Mouse (Mus musculus): Measurements from ENCODE around the gene U2af1.

DNA sequence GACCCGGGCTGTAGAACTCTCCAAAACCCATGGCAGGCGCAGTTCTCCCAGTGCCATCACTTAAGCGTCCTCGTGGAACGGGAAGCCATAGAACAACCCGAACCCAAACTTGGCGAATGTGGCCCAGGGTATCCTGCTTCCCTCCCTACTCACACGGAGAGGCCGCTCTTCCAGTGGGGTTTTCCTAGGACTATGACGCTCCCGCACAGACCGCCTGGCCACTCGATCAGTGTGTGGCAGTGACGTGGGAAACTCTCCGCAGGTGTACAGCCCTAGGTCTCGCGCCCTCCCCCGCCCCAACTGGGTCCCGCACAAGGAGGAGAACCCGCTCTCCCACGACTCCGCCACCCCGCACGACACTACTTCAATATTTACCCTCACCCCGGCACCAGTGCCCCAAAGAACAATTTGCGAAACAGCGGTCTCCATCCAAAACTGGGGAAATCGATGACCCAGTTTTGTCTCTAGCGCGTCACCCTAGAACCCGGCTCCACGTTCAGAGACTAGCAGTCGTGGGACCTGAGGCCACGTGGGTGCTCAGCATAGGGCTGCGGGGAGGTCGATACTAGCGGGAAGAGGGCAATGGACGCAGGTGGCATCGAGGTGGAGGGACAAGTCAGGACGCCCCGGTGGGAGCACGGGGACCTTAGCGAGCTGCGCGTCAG lies 22.3 kb downstream of the U2af1 start:
- TF ChIP-seq POLR2A (IDR thresholded peaks at IDR 0.05; ENCODE audit: borderline replicate concordance, low read depth, low read length) (no peak), CTCF (IDR thresholded peaks at IDR 0.05; ENCODE audit: low read depth, low read length) (no peak)

Data from bone marrow macrophage, adult 2 months (primary cell).